Mouse (Mus musculus): Measurements from ENCODE around the gene Ankmy1. TPM values are rescaled to one million over a fixed set of nuclear protein-coding genes. Genes with fewer than 3 reads are reported as not detected.

Ankmy1 gene
- 1.1 and 4.6 TPM in 2 replicates for polyA plus RNA-seq (2014; fragmentation: Nextera tagmentation; extraction: Ambion mirVana)

DNA sequence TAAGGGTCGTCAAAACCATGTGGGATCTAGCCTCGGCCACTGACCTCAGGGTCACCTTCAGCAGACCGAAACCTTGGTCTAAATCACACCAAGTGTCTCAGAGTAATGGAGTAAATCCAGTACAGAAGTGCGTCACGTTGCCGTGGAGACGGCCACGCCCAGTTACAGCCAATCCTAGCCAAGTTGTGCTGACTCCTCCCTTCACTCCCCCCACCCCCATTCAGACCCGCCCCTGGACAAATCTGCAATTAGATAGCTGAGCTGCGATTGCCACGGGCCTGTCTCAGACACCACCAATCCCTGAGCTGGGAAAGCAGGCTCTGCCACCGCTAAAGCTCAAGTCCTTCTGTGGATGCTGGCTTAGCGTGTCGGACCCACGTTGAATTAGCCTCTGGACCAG, at the start of gene Ankmy1:
TSS of gene Ankmy1 (minus strand) at position 121 of the 400 bp plus-strand sequence.
- Histone ChIP-seq H3K9ac (replicated peaks; ENCODE audit: low read depth, low read length) (no peak within 1 kb of the TSS), H3K27ac (ENCODE audit: low read depth, low read length) (no peak within 1 kb of the TSS)

DNA sequence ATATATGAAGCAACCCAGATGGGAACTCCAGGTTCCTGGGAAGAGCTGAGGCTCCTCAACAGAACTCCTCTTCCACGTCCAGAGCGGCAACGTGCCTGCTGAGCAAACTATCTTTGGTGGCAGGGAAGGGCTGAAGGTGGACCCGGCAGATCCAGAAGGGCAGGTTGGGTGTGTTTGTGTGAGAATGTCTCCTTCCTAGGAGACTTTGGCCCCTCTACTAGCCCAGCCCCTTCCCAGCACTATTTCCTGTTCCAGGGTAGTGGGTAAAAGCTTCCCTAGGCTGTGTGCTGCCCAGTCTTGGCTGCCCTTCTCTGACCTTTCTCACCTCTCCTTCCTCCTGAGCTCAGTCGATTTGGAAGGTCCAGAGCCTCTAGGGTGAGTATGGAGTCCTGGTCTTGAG, 47.9 kb upstream of the Ankmy1 start, which contains the start of gene Gpr35:
TSS of gene Gpr35 (plus strand) at position 259 of the 400 bp plus-strand sequence.
- Histone ChIP-seq H3K36me3 (ENCODE audit: control insufficient read depth, insufficient read depth, low read length) (peaks cover 30% of the 10 kb centered on the region), H3K4me1 (ENCODE audit: control insufficient read depth, insufficient read depth, low read length) (no peaks in the 10 kb centered on the region), H3K9me3 (ENCODE audit: control insufficient read depth, low read length) (no peaks in the 10 kb centered on the region), H3K27me3 (ENCODE audit: control insufficient read depth, insufficient read depth, low read length) (no peaks in the 10 kb centered on the region), H3K9ac (replicated peaks; ENCODE audit: low read depth, low read length) (no peak within 1 kb of the TSS), H3K4me3 (ENCODE audit: low read depth, low read length) (no peak within 1 kb of the TSS), H3K27ac (ENCODE audit: low read depth, low read length) (no peak within 1 kb of the TSS), H3K4me2 (ENCODE audit: low read depth, low read length) (no peak within 1 kb of the TSS)
- WGBS: 76% methylated on average over 5 of the region's 5 CpGs
- ATAC-seq (ENCODE audit: low read depth): no peak

More for the DNA sequence above, at the start of gene Ankmy1:
- Histone ChIP-seq H3K36me3 (ENCODE audit: control insufficient read depth, insufficient read depth, low read length) (no peaks in the 10 kb centered on the region), H3K27me3 (ENCODE audit: control insufficient read depth, insufficient read depth, low read length) (no peaks in the 10 kb centered on the region), H3K4me3 (ENCODE audit: low read depth, low read length) (no peak within 1 kb of the TSS), H3K9me3 (ENCODE audit: control insufficient read depth, low read length) (no peaks in the 10 kb centered on the region), H3K4me1 (ENCODE audit: control insufficient read depth, insufficient read depth, low read length) (peaks cover 8% of the 10 kb centered on the region; the same call in 1 of the 2 replicates), H3K4me2 (ENCODE audit: low read depth, low read length) (peak within 1 kb of the TSS; percentile 37; the same call in 1 of the 2 replicates)
- peak; percentile 19; the same call in 1 of the 2 replicates for ATAC-seq (ENCODE audit: low read depth)
- WGBS: under 1% methylated on average over 15 of the region's 15 CpGs

DNA sequence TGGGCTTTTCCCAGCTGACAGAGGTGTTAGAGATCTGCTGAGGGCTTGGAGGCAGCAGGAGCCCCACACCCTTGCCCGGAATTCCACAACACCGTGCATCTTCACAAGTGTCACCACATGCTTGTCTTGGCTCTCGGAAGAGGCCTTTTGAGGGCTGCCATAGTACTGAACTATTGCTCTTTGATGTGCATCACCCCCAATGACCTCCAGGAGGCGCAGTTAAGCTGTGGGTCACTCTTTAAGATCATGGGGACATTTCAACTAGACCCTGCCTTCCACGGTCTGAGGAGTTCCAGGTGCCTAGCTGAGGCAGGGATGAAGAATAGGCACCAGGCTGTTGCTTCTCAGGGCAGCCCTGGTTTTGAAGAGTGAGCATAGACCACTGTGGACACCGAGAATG, 46.7 kb upstream of the Ankmy1 start:
- H3K36me3 ChIP-seq (ENCODE audit: control insufficient read depth, insufficient read depth, low read length): peaks cover 41% of the 10 kb centered on the region
- 56% methylated on average over 6 of the region's 6 CpGs for WGBS

DNA sequence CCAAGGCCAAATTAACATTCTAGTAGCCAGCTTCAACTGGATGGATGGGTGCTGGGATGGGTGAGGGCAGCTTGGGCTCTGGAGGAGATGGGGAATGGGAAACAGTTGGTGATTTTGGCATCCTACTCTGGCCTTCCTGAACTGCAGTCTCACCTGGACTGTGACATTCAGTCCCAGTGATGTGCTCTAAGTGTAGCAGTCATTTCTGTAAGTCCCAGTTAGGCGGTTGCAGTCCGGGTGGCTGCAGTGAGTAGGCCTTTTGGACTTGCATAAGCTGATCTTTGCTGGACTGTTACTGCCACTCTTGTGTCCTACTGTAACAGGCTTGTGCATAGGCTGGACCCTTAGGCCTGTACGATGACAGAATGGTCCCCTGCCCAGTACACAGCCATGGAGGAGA, 45.3 kb upstream of the Ankmy1 start:
- H3K36me3 ChIP-seq (ENCODE audit: control insufficient read depth, insufficient read depth, low read length): peaks cover 44% of the 10 kb centered on the region
- 100% methylated on average over 3 of the region's 3 CpGs for whole genome bisulfite sequencing
- H3K4me1 ChIP-seq (ENCODE audit: control insufficient read depth, insufficient read depth, low read length): no peaks in the 10 kb centered on the region
- no peak overlapping the region for H3K9ac ChIP-seq (replicated peaks; ENCODE audit: low read depth, low read length)
- no peaks in the 10 kb centered on the region for H3K9me3 ChIP-seq (ENCODE audit: control insufficient read depth, low read length)
- no peaks in the 10 kb centered on the region for H3K27me3 ChIP-seq (ENCODE audit: control insufficient read depth, insufficient read depth, low read length)
- H3K4me3 ChIP-seq (ENCODE audit: low read depth, low read length): no peak overlapping the region
- H3K27ac ChIP-seq (ENCODE audit: low read depth, low read length): no peak overlapping the region
- no peak for ATAC-seq (ENCODE audit: low read depth)
- H3K4me2 ChIP-seq (ENCODE audit: low read depth, low read length): no peak overlapping the region

More for the DNA sequence above, 46.7 kb upstream of the Ankmy1 start:
- Histone ChIP-seq H3K27ac (ENCODE audit: low read depth, low read length) (no peak overlapping the region), H3K4me2 (ENCODE audit: low read depth, low read length) (no peak overlapping the region), H3K4me1 (ENCODE audit: control insufficient read depth, insufficient read depth, low read length) (no peaks in the 10 kb centered on the region), H3K4me3 (ENCODE audit: low read depth, low read length) (no peak overlapping the region), H3K9ac (replicated peaks; ENCODE audit: low read depth, low read length) (no peak overlapping the region), H3K9me3 (ENCODE audit: control insufficient read depth, low read length) (no peaks in the 10 kb centered on the region), H3K27me3 (ENCODE audit: control insufficient read depth, insufficient read depth, low read length) (no peaks in the 10 kb centered on the region)
- ATAC-seq (ENCODE audit: low read depth): no peak

DNA sequence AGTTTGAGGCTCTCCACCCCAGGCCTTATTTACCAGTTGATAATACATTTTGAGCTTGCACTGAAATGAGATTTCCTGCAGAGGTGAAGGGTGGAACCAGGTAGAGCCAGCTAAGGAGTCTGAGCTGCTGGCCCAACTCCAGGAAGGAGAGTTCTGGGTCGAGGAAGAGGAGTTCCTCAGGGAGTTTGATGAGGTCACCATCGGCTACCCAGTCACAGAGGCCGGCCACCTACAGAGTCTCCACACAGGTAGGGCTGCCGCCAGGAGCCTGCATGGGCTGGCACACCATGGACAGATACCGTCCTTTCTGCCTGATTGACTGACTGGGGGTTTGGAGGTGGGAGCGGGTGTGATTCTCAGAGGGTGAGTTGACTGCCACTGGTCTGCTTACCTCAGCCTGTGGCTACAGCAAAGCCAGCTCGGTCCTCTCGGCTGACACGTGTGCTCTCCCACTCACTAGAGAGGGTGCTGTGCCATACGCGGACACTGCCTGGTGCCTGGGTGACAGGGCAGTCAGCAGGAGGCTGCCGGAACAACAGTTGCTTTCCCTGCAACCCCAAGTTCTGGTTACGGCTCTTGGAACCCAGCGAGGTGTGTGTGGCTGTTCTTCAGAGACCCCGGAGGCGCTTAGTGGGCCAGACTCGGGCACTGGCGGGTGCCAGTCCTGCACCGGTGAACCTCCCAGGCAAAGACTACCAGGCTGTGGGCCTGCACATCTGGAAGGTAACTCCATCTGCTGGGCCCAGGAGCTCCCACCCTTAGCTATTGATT, 40.7 kb upstream of the Ankmy1 start:
- Histone ChIP-seq H3K9ac (replicated peaks; ENCODE audit: low read depth, low read length) (no peak overlapping the region), H3K4me3 (ENCODE audit: low read depth, low read length) (no peak overlapping the region), H3K4me1 (ENCODE audit: control insufficient read depth, insufficient read depth, low read length) (no peaks in the 10 kb centered on the region), H3K9me3 (ENCODE audit: control insufficient read depth, low read length) (no peaks in the 10 kb centered on the region), H3K4me2 (ENCODE audit: low read depth, low read length) (no peak overlapping the region), H3K27me3 (ENCODE audit: control insufficient read depth, insufficient read depth, low read length) (no peaks in the 10 kb centered on the region), H3K36me3 (ENCODE audit: control insufficient read depth, insufficient read depth, low read length) (peaks cover 65% of the 10 kb centered on the region), H3K27ac (ENCODE audit: low read depth, low read length) (no peak overlapping the region)
- WGBS: 96% methylated on average over 19 of the region's 19 CpGs
- ATAC-seq (ENCODE audit: low read depth): no peak

DNA sequence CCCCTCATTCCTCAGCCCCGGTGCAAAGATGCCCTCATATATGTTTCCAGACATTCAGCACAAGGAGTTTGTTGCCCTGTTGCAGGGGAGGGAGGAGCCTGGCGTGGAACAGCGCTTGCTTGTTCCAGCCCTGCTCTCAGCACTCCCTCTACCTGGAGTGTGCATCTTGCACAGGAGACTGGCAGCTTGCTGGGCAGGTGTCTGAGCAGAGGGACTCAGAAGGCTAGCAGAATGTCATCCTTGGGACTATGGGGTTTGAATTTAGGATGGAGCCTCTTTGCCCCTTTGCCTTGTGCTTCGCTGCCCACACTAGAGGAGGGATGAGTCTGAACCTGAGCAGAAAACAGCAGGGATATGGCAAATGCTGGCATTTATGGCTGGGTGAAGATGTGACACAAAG, 37.0 kb upstream of the Ankmy1 start:
- Histone ChIP-seq H3K9ac (replicated peaks; ENCODE audit: low read depth, low read length) (no peak overlapping the region), H3K9me3 (ENCODE audit: control insufficient read depth, low read length) (no peaks in the 10 kb centered on the region), H3K27ac (ENCODE audit: low read depth, low read length) (no peak overlapping the region), H3K4me3 (ENCODE audit: low read depth, low read length) (no peak overlapping the region), H3K27me3 (ENCODE audit: control insufficient read depth, insufficient read depth, low read length) (no peaks in the 10 kb centered on the region), H3K36me3 (ENCODE audit: control insufficient read depth, insufficient read depth, low read length) (peaks cover 41% of the 10 kb centered on the region), H3K4me2 (ENCODE audit: low read depth, low read length) (no peak overlapping the region), H3K4me1 (ENCODE audit: control insufficient read depth, insufficient read depth, low read length) (peaks cover 14% of the 10 kb centered on the region)
- 97% methylated on average over 4 of the region's 4 CpGs for WGBS
- no peak for ATAC-seq (ENCODE audit: low read depth)

DNA sequence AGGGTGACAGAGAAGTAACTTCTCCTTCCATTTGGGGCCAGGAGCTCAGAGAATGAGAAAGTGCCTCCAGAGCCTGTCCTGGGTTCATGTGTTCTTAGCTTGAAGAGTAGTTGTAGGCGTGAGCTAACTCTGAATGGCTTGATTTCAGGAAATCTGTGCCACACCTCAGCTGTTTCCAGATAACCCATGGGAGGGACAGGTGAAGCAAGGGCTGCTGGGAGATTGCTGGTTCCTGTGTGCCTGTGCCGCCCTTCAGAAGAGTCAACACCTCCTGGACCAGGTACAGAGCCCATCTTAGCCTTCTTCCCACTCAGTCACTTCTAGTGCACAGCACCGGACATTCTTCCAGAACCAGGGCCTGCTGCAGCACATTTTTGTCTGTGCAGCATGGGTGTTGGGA, 35.1 kb upstream of the Ankmy1 start:
- ATAC-seq (ENCODE audit: low read depth): no peak
- Histone ChIP-seq H3K36me3 (ENCODE audit: control insufficient read depth, insufficient read depth, low read length) (peaks cover 35% of the 10 kb centered on the region), H3K9ac (replicated peaks; ENCODE audit: low read depth, low read length) (no peak overlapping the region), H3K4me1 (ENCODE audit: control insufficient read depth, insufficient read depth, low read length) (peaks cover 19% of the 10 kb centered on the region), H3K27ac (ENCODE audit: low read depth, low read length) (no peak overlapping the region), H3K4me2 (ENCODE audit: low read depth, low read length) (no peak overlapping the region), H3K27me3 (ENCODE audit: control insufficient read depth, insufficient read depth, low read length) (no peaks in the 10 kb centered on the region), H3K9me3 (ENCODE audit: control insufficient read depth, low read length) (no peaks in the 10 kb centered on the region), H3K4me3 (ENCODE audit: low read depth, low read length) (no peak overlapping the region)
- WGBS: 100% methylated on average over 3 of the region's 3 CpGs

DNA sequence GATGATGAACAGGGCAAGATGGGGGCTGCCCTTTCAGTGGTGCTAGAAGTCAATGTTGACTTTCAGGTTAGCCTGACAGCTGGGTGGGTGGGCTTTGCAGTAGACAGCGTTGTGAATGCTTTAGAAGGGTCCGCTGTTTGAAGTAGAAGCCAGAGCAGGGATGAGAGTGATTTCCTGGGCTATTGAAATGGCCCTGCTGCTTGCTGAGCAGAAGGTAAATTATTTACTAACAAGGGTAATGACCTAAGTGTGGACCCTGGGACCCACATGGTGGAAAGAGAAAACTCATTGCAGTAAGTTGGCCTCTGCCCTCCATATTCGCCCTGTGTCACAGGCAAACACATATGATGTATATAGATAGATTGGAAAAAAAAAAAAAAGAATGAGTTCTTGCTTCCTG, 33.8 kb upstream of the Ankmy1 start:
- no peak overlapping the region for H3K27ac ChIP-seq (ENCODE audit: low read depth, low read length)
- WGBS: 43% methylated on average over 3 of the region's 3 CpGs
- ATAC-seq (ENCODE audit: low read depth): no peak
- H3K9ac ChIP-seq (replicated peaks; ENCODE audit: low read depth, low read length): no peak overlapping the region
- H3K9me3 ChIP-seq (ENCODE audit: control insufficient read depth, low read length): no peaks in the 10 kb centered on the region
- no peak overlapping the region for H3K4me3 ChIP-seq (ENCODE audit: low read depth, low read length)
- H3K4me1 ChIP-seq (ENCODE audit: control insufficient read depth, insufficient read depth, low read length): peaks cover 19% of the 10 kb centered on the region
- H3K27me3 ChIP-seq (ENCODE audit: control insufficient read depth, insufficient read depth, low read length): no peaks in the 10 kb centered on the region
- H3K36me3 ChIP-seq (ENCODE audit: control insufficient read depth, insufficient read depth, low read length): peaks cover 25% of the 10 kb centered on the region
- peak overlapping the region; percentile 90 for H3K4me2 ChIP-seq (ENCODE audit: low read depth, low read length)

DNA sequence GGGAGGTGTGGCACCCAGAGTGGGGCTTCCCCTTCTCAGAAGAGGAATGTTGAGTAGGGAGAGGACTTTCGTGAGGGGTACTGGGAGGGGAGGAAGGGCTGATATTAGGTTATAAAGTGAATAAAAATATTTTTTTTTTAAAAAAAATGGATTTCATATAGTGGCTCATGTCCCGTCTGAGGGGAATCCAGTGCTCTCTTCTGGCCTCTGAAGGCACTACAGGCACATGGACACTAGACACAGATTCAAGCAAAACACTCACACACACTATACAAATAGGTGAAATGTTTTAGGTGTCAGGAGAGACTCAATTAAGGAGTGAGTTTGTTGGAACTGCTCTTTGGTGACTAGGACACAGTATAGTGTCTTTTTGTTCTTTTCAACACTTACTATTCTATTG, 33.3 kb upstream of the Ankmy1 start:
- 49% methylated on average over 2 of the region's 2 CpGs for WGBS
- Histone ChIP-seq H3K9me3 (ENCODE audit: control insufficient read depth, low read length) (no peaks in the 10 kb centered on the region), H3K27me3 (ENCODE audit: control insufficient read depth, insufficient read depth, low read length) (no peaks in the 10 kb centered on the region), H3K4me2 (ENCODE audit: low read depth, low read length) (peak overlapping the region; percentile 90), H3K4me3 (ENCODE audit: low read depth, low read length) (peak overlapping the region; percentile 85; the same call in 1 of the 2 replicates), H3K36me3 (ENCODE audit: control insufficient read depth, insufficient read depth, low read length) (peaks cover 23% of the 10 kb centered on the region), H3K27ac (ENCODE audit: low read depth, low read length) (no peak overlapping the region), H3K9ac (replicated peaks; ENCODE audit: low read depth, low read length) (peak overlapping the region; percentile 47; the same call in 1 of the 2 replicates), H3K4me1 (ENCODE audit: control insufficient read depth, insufficient read depth, low read length) (peaks cover 19% of the 10 kb centered on the region)
- no peak for ATAC-seq (ENCODE audit: low read depth)
